Mouse (Mus musculus) erythroblast, embryonic 14.5 days (primary cell): ENCODE measurements at regions not wholly inside any gene's neighbourhood (a gene's known extent, or its start where the extent isn't known, plus 50 kb on each side); places are given as distances from the start of the nearest gene placed in this dataset.

Experiments
- GATA1 ChIP-seq: IDR thresholded peaks from 2 replicates; pipeline ENCODE4 v1.6.1; 2012; ENCODE audit warnings: low read length, inconsistent platforms, mixed read lengths
- TAL1 ChIP-seq: IDR thresholded peaks from 3 replicates; pipeline ENCODE4 v1.6.1; 2012; ENCODE audit warnings: low read length, inconsistent platforms, mixed read lengths

DNA sequence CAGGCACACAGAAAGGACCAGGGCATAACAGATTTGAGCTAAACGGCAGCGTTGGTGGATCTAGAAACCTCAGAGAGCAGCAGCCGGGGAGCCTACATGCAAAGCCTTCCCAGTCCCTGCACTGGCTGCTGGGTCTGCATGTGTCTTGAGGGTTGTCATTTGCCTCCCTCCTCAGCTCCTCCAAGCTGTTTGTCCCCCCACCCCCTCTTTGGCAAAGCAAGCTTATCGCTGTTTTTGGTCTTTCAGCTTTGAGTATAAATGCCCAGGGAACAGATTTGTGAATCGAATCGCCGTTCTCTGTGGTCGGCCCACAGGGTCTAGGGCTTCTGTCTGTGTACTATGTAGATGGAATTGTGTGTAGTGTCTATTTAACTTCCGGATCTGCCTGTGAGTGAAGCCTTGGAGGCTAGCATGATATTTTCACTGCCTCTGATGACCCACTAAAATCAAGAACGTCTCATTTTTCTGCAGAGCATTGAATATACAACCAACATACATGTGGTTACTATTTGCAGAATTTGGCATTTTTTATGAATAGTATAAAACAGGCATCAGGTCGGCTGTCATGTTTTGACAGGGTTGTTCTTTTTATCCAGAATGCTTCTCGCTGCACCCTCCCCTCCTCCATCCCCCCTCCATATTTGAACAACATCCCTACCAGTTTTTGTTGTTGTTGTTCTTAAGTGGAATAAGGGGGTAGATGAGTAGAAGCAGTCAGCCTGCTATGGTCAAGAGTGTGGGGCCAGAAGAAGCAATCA, 121.3 kb upstream of the Gm10295 start:
- TF ChIP-seq TAL1 (no peak), GATA1 (no peak)
